Mouse (Mus musculus): ENCODE data around the gene Olig1. TPM values are rescaled to one million over a fixed set of nuclear protein-coding genes. Genes with fewer than 3 reads are reported as not detected.

The Olig1 gene
- total RNA-seq, 1 experiment from 2014 or later, result not detected

GRCm38 (mm10) chr16:91301454-91301853, 31.9 kb downstream of the Olig1 start:
- ATAC-seq (replicated peaks; ENCODE audit: low read depth, poor library complexity, severe bottlenecking), result no peak

DNA sequence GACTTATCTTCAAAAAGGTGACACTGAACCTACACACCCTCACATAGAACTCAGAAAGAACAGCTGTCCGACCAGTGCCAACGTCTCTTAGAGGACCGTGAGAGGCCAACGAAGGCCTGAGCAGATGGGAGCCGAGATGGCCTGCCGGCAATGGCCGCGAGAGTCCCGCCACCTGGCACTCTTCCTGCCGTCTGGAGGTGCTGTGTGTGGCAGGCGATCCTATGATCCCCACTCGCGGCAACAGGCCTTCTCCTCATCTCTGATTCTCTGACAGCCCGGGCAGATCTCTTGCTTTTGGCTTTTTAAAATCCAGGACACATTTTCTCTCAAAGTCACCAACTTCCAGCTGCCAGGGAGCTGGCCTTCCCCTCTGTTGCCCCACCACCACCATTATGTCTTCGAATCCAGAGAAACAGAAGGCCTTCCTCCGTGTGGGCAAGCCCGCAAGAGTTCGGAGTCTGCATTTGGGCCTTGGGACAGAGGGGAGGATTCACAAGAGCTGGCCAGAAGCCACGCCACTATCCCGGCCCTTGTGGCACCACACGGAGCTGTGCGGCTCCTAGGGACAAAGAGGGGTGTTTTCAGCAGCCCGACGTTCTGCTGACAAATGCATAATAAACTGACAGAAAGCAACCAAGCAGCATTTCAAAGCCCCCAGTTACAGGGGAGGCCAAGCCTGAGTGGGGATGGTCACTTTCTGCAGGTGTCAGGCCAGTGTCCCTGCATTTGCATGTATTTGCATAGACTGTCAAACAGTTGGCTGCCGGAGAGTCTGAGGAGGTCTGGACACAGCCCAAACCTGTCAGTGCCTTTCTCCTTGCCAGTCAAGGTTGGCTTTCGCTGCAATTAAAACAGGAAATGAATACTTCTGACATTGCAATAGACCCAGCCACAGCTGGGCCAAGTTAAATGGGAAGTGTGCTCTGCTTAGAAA, 34.5 kb downstream of the Olig1 start:
- ATAC-seq (replicated peaks; ENCODE audit: low read depth, poor library complexity, severe bottlenecking), result peak; percentile 81

GRCm38 (mm10) chr16:91305512-91306111, 36.0 kb downstream of the Olig1 start:
- ATAC-seq (replicated peaks; ENCODE audit: low read depth, poor library complexity, severe bottlenecking), result no peak

GRCm38 (mm10) chr16:91309872-91310271, 40.3 kb downstream of the Olig1 start:
- ATAC-seq (replicated peaks; ENCODE audit: low read depth, poor library complexity, severe bottlenecking), result no peak

DNA sequence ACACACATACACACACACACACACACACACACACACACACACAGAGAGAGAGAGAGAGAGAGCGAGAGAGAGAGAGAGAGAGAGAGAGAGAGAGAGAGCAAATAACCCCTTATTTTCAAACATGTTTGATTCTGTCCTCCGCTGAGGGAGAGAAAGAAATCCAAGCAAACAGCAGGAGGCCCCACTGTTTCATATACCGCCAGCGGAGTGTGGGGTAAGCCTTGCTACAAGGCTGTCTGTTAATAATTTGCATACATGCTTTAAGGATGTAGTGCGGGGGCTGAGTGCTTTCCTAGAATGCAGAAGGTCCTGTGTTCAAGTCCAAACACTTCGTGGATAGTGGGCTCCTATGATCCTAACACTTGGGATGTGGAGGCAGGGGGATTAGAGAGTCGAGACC, 43.3 kb downstream of the Olig1 start:
- no peak for ATAC-seq (replicated peaks; ENCODE audit: low read depth, poor library complexity, severe bottlenecking)

DNA sequence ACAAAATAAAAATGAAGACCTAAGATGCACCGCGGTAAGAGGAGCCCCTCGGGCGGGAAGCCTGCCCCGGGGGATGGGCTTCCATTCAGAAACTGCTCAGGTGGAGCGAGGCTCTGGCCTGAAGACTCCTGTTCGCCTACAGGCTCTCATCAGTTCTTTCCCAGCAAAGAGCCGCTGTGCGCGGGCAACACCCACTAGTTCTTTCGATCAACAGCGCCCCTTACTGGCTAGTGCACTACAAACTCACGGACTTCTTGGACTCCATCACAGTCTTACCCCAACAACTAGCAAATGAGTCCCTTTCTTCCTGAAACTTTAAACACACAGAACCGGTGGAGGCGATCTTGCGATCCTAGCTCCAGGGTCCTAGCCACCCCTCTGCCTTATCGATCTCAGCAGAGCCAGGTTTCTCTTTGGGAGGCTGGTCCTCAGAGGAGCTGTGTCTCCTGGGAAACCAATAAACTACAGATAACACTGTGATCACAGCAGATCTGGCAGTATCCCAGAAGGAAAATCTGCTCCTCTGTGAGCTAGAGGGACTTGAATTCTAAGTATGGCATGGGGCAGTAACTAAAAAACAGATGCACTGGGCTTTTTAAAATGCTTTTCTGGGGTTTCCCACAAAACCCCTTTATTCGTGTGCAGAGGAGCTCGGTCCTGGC, 44.7 kb downstream of the Olig1 start:
- ATAC-seq (replicated peaks; ENCODE audit: low read depth, poor library complexity, severe bottlenecking), result peak; percentile 99

GRCm38 (mm10) chr16:91320191-91320590, 50.6 kb downstream of the Olig1 start:
- ATAC-seq (replicated peaks; ENCODE audit: low read depth, poor library complexity, severe bottlenecking), result no peak

DNA sequence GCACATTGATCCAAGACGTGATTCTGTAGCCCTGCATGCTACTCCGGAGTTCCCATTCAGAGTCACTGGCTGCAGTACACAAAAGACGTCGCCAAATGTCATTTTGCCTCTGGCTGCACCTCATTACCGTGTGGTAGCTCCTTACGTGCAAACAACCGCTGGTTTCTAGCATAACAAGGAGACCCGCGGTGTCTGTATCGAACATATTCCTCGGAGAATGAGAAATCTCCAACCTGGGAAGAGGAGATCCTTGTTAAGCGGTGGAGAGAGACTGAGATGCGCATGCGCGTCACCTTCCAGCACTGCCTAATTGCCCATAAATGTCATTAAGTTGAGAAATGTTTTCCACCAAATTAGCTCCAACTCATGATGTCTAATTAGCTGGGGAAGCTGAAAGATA, 51.0 kb downstream of the Olig1 start:
- ATAC-seq (replicated peaks; ENCODE audit: low read depth, poor library complexity, severe bottlenecking), result no peak

Other genes with a start within 250 kb of the Olig1 start
- 82.4 and 88.2 TPM in 2 replicates for gene Paxbp1, start 225.2 kb upstream of the Olig1 start, total RNA-seq (2017)
- gene 4932438H23Rik, start 174.7 kb upstream of the Olig1 start, total RNA-seq (2017), result not detected in 2 replicates
- not detected in 2 replicates for gene Olig2, start 44.3 kb upstream of the Olig1 start, total RNA-seq (2017)
- 88.3 and 115 TPM in 2 replicates for gene Ifnar2, start 103.0 kb downstream of the Olig1 start, total RNA-seq (2017)
- gene Gm21970, start 121.9 kb downstream of the Olig1 start, total RNA-seq (2017), result not detected in 2 replicates
- 34.8 and 53.2 TPM in 2 replicates for gene Il10rb, start 136.4 kb downstream of the Olig1 start, total RNA-seq (2017)
- 34.6 and 43.3 TPM in 2 replicates for gene Ifnar1, start 215.5 kb downstream of the Olig1 start, total RNA-seq (2017)

Data from common myeloid progenitor, adult 5-6 weeks (primary cell).